Mouse (Mus musculus) testis, postnatal 14 days (tissue): Measurements from ENCODE around the gene 4922502D21Rik.
A peak's percentile ranks its signal among the peaks of the same experiment; 100 is the strongest.
"Not testable (repeated sequence)": the region's sequence is repeated elsewhere in the genome, so short reads cannot be mapped to it uniquely, and the experiment has no call there.

Experiments
- DNase-seq: peaks from one replicate; pipeline ENCODE4 v3.0.0; 2021; ENCODE audit warnings: low spot score

Gene 4922502D21Rik

DNA sequence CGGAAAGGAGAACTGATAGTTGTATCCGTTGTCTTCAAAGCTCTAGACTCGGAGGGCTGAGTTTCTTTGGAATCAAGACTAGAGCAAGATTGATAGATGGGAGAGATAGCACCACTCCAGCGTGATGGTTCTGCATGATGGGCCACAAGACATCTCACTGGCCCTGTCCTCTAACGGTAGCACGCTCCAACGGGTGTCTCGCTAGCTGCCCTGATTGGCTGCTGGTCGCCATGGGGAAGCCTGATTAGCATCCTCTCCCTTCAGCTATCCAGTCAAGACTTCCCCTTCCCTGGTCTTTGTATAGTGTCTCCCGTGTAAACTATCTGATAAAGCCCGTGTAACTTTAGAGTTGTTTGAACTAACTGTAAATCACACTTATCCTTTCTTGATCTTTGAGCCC is at the start of gene 4922502D21Rik:
Gene 4922502D21Rik (minus strand): TSS at position 187 of the 400 bp plus-strand sequence.
- DNase-seq, result peak; percentile 35

DNA sequence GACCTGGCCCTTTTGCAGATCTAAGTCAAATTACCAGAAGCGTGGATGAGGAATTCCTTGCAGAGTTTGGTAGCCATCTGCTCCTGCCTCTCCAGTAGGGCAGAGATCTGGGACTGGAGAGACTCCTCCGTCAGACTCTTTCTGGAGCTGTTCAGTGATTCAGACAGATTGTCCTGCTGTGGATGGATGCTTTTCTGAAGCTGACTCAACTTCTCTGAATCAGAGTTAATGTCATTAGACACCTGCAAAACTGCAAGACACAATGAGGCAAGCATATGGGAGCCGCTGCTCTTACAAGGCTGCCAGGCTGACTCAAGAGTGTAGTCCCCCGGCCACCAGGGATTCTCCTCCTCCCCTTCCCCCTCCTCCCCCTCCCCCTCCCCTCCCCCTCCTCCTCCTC is 48.9 kb upstream of the 4922502D21Rik start:
- no peak for DNase-seq

DNA sequence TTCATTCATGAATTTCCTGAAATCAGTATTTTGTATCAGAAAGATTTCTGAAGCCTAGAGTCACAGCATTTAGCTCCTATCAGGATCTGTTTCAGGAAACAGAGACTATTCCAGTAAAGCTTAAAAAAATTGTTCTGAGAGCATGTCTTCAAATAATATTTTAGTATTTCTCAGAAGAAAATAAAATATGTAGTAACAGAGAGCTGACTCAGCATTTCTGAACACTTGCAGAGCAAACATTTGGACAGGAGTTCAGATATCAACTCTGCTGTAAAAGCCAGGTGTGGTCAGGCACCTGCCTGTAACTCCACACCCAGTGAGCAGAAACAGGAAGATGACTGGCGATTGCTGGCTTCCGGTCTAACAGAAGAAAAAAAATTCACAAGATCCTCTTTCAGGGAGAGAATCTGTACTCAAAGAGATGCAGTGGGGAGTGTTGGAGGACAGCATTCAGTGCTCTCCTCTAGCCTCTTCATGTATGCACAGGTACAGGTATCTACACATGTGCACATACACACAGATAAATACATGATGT is 43.4 kb upstream of the 4922502D21Rik start:
- no peak for DNase-seq

DNA sequence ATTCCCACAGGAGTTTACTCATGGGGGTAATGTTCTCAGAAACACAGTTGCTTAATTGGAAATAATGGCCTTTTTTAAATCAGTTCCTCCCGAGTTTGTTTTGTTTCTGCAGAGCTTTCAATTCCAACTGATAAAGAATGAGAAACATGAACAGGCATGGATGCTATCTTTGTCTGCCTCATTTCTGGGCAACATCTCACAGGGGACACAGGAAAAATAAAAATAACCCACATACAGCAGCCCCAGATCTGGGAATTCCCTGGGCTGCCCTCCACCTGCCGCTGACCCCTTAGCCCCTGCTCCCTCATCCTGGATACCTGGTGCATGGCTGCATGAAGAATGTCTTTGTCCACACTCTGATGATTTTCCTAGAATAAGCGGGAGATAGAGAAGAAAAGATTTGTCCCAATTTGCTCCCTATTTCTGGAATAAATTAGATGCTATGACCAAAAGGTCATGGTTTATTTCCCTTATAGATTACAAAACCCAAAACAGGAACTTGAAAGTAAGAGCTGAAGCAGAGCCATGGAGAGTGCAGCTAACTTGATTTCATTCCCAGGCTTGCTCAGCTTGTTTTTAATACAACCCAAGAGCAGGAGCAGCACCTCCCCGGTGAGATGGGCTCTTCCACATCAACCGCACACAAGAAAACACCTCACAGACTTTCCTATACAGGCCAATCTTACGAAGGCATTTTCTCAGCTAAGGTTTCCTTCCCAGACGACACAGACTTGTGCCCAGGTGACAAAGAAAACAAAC is 38.0 kb upstream of the 4922502D21Rik start:
- DNase-seq, result no peak

DNA sequence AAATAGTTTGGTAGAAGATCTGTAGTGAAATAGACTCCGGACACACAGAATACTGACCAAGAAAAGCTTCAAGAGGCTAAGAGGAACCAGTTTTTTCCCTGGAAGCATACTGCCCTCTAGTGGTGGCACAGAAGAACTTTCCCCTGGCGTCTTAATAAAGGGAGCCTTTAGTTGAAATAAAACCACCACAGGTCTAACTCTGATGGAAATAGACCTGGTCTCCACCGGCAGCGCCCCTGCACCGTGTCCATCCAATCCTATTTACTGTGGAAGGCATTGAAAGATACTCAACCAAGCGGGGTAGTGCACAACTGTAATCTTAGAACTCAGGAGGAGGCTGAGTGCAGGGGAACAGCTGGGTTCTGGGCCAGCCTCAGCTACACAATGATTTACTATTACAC is 34.4 kb upstream of the 4922502D21Rik start:
- peak; percentile 29 for DNase-seq

DNA sequence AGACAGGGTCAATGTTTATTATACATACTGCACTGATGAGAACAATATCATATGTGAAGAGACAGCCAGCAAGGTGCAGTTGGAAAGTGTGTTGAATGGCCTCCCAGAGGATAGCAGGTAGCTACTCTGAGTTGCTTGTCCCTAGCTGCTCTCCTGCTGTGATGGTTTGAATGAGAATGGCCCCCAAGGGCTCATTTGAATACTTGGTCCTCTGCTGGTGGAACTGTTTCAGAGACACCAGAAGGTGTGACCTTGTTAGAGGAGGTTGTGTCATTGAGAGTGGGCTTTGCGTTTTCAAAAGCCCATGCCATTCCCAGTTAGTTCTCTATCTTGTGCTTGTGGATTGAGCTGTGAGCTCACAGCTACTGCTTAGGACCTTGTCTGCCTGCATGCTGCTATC is 32.3 kb upstream of the 4922502D21Rik start:
- no peak for DNase-seq

DNA sequence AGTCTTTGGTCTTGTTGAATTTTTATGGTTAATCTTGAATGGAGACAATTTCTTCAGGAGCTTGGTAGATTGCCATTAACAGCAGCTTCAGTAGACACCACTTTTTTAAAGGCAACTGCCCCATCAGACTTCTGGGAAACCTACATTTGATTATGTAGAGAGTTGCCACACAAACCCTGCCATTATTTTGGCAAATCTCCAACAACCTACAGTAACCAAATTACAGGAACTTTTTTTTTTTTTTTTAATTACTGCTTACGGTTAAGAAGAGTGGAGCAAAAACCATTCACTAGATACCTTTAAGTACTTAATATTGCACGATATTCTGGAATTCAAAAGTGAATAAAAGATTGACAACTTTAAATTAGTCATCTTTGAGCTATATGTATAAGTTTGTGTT is 27.9 kb upstream of the 4922502D21Rik start:
- DNase-seq, result no peak

DNA sequence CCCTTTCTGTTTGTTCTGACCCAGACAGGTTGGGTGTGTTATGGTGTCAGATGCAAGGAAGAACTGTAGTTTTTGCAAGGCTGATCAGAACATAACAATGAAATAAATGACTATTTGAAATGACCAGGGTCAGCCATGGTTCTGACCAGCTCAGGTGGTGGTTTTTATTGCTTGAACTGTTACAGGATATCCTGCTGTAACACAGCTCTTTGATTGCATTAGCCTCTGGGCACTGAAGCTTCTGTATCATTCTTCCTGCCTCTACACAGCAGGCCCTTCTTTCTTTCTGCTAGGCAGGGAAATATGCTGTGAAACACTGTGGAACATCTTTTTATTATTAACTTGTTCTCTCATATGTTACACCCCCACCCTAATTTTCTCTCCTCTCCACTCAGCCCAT is 24.8 kb upstream of the 4922502D21Rik start:
- no peak for DNase-seq

DNA sequence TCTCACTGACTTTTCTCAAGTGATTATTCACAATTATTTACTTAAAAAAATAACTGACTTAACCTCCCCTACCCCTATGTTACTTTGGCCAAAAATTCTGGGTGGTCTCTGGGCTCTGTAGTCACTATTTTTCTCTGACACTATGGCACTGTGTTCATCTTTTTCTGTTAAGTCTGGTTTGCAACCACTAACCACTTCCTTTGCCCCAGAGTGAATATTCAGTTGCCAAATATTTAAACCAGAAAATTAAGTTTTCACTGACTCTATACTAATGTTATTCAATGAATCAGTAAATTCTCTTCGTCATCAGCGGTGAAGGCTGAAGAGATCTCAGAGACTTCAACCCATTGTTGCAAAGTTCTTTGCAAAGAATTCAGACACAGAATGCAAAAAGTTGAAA is 24.2 kb upstream of the 4922502D21Rik start:
- no peak for DNase-seq

DNA sequence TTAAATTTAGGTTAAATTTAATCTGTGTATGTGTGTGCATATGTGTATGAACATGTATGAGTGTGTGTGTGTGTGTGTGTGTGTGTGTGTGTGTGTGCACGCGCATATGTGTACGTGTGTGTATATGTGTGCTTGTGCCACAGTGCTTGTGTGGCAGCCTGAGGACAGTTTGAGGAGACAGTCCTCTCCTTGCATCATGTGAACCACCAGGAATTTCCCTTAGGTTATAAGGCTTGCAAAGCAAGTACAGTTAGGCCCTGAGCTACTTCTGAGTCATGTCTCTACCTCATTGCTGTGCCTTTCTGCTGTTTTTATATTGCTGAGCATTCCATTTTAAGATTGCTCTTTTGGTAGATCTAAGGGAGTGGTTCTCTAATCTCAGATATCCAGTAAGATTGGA is 19.5 kb upstream of the 4922502D21Rik start:
- no peak for DNase-seq

DNA sequence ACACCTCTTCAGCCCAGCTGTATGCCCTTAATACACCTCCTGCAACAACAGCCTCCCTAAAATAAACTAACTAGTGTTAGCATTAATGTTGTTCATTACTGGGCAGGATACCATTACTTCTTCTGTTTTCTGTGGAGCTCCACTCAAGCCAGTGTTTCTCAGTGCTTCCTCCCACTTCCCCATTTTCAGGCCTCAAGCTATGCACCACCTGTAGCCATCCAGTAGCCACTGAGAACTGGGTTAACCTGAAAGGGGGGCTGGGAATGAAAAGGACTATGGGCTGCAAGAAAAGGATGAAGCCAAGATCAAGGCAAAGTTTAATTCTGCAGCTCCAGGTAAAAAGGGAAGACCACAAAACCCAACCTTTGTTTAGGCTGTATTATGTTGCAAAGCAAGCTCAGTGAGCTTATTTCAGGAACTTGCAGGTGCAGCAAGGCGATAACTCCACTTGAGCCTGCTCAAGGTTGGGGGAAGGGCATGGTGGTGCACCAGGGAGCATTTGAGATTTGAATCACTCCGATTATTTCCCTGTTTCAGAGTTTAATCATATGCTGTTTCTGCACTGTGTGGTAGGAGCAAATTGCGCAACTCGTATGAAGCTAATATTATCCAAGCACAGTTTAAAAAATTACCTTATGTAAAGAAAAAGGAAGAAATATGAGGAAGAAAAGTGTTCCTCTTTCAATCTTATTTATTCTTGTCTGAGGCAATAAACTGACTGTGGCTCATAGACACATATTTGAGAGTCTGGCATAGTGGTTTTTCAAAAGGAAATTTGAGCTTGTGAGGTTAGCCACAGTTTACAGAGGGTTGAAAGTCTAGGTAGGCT is 18.1 kb upstream of the 4922502D21Rik start:
- DNase-seq, result no peak

DNA sequence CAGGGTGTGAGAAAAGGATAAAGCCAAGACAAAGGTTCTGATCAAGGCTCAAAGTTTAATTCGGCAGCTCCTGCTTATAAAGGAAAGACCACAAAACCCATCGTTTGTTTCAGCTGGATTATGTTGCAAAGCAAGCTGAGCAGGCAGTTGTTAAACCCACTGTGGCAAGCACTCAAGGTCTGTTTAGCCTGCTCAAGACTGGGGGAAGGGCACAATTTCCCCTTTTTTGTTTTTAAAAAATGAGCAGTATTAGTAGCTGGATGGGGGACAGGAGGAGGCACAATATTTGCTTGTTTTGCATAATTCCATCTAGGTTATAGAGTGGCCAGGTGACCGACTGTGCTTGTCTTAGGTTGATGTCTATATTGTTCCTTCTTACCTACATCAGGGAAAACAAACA is 12.8 kb upstream of the 4922502D21Rik start:
- DNase-seq, result no peak

DNA sequence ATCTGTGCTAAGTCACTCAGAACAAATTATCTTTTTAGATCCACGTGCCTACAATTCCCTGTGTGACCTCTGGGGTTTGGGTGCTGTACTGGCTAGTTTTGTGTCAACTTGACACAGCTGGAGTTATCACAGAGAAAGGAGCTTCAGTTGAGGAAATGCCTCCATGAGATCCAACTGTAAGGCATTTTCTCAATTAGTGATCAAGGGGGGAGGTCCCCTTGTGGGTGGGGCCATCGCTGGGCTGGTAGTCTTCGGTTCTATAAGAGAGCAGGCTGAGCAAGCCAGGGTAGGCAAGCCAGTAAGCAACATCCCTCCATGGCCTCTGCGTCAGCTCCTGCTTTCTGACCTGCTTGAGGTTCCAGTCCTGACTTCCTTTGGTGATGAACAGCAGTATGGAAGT is 10.8 kb upstream of the 4922502D21Rik start, which contains the start of gene Clec12a:
Gene Clec12a (plus strand): TSS at position 301 of the 400 bp plus-strand sequence.
- not testable (repeated sequence) for DNase-seq

DNA sequence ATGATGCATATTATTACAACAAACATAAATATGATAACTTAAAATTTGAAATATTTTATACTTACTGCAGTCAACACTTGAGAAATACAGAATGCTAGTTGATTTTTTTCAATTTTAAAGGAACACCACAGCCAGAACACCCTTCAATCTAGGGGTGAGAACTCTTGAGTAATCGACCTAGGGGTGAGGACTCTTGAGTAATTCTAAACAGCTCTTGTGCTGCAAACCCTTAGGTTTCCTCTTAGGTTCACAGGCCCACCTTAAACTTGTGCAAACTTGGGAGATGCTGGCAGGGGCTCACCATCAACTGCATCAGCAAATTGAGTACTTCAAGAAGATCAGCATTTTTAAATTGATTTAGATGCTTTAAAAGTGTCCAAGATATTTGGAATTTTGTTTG is 6.2 kb upstream of the 4922502D21Rik start:
- DNase-seq, result no peak

DNA sequence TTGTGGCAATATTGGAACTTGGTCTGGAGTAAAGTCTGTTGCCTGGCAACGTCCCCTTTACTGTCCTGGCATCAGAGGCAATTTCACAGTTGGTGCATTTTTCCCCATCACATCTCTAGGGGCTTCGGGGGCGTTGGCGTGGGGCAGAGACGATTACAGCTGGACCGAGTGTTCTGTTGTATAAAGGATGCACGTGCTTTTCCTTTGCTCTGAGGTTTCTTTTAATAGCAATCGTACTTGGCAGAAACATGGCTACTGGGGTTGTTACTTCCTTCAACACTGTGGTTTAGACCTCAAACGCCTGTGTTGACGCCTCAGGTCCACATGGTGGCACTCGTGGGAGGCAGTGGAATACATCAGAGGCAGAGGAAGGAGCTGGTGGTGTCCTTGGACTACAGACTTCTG is 2.1 kb upstream of the 4922502D21Rik start:
- DNase-seq, result peak; percentile 31

DNA sequence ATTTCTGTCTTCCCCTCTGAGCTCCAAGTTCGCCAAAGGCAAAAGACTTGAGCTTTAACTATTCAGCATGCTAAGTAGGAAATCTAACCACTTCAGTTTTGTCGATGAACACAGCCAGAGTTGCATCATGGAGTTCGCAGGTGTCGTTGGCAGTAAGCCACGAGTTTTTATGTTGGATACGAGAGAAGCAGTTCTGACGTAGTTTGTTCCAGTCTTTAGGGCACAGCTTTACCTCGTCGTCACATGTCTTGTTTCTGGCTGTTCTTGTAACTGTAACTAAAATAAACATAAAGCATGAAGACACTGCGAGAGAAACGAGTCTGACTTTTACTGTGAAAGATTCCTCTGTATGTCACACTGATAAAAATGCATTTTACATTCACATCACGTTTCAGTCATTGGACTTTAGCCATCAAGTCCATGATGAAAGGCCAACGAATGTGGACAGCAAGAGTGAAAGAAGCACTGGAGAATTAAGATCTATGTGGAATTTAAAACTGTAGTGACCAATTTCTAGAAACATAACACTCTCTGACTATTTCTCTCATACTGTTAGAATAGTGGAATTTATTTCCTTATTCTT is 4.9 kb downstream of the 4922502D21Rik start:
- no peak for DNase-seq

DNA sequence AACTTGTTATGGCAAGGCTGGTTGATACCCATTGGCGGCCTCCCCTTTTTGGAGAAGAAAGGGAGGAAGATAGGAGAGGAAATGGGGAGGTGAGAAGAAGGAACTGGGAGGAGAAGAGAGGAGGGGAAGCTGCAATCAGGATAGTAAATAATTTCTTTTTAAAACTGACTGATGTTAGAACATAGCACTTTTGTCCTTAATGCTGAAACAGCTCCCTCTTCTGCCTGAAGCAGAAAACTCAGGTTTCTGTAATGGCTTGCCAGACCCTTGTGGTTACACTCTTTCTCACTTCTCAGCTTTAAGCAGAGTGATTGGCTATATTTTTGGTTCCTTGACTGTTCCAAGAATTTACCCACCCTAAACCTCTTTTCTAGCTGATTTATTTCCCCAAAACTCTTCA is 5.6 kb downstream of the 4922502D21Rik start:
- no peak for DNase-seq

DNA sequence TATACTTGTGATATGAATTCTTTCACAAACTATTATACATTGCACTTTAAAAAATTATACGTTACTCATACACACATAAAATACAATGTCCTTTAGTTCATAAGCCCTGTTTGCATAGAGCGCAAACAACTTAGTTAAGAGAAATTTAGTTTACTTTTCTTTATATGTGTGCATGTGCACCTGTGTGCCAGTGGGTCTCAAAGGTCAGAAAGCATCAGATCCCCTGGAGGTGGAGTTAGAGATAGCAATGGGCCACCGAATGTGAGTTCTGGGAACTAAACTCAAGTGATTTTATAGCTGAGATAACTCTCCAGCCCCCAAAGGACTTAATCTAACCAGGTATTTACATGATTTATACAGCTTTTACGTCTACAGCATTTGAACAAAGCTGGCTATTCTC is 12.3 kb downstream of the 4922502D21Rik start:
- DNase-seq, result no peak

DNA sequence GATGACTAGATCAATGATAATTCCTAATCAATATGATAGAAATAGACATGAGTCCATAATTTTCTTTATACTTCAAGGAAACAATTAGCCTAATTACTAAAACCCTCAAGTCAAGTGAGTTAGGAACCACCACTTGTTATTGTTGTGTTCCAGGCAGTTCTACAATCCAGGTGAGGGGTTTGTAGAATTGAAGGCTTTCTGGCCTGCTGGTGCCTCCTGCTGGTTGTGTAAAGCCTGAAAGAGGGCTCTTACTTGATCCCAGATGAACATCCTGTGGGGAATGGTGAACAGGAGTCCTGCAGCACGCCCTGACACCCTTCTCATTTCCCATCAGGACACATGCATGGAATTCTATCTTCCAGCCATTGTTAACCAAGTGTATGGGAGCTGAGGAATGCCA is 13.2 kb downstream of the 4922502D21Rik start:
- DNase-seq, result no peak

DNA sequence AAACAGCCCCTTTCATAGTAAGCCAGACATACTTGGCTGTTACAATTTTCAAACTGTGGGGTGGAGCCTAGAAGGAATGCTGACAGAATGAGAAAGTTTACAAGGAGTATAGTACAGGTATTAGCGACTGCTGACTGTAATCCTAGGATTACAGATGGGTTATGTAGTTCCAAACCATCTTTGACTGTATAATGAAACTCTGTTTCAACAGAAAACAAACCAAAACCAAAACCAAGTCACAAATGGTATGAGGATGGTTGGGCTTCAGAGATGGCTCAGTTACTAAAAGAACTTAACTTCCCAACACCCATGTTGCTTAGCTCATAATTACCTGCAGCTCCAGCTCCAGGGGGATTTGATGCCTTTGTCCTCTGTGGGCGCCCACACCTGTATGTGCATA is 15.1 kb downstream of the 4922502D21Rik start:
- DNase-seq, result no peak

DNA sequence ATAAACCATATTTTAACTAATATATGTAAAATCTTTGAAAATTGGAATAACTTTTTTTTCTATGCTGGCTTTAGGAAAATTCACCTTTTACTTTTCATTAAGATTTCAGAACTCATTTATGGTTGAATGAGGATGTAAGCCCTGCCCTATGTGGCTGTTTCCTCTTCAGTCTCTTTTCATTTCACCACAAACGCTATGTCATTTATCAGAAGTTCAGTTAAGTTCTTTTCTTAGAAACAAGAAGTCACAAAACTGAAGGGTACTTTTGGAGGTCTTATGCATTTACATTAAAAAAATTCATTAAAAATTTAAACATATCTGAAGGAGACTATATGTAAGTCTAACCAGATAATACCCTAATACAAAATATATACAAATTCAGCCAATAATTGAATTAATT is 15.9 kb downstream of the 4922502D21Rik start:
- DNase-seq, result no peak

DNA sequence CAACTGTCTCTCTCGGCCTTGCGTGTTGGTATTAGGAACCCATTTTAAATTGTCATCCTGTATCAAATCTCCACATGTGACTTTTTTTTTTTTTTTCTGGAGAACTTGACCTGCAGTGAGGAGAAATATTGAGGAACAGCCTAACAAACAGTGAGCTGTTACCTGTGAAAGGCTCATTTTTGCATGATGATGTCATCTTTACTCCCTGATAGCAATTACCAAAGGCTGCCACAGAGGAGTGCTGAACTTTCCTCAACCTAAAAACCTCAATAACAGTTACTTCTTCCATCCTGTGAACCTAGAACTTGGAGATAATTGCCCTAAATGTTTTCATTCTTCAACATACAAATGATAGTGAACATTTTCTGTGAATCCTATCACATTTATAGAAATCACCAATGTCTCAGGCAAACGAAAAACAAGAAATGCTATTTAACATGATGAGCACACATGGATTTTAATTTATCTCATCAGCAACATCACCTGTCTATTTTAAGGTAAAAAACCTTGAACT is 16.9 kb downstream of the 4922502D21Rik start:
- no peak for DNase-seq
